Mouse (Mus musculus) ZHBTc4 (cell line): ENCODE results near the gene Fgf2.

Source experiments
- DNase-seq: peaks from one replicate; pipeline ENCODE4 v3.0.0-alpha.2; 2011; ENCODE audit warnings: low read depth, low spot score

Gene Fgf2

GRCm38 (mm10) chr3:37354737-37355136, 6.6 kb downstream of the Fgf2 start:
- no peak for DNase-seq

GRCm38 (mm10) chr3:37360729-37361128, 12.6 kb downstream of the Fgf2 start:
- no peak for DNase-seq

- no peak for DNase-seq
These were observed 17.0 kb downstream of the Fgf2 start for GRCm38 (mm10) chr3:37365144-37365543.

- DNase-seq = no peak
These were observed 17.8 kb downstream of the Fgf2 start for GRCm38 (mm10) chr3:37365976-37366375.

- no peak for DNase-seq
These were observed 18.4 kb downstream of the Fgf2 start for GRCm38 (mm10) chr3:37366381-37367053.

- DNase-seq = no peak
These were observed 22.3 kb downstream of the Fgf2 start for GRCm38 (mm10) chr3:37370407-37370806.

- DNase-seq = no peak
These were observed 25.6 kb downstream of the Fgf2 start for GRCm38 (mm10) chr3:37373712-37374111.

- peak; percentile 4 for DNase-seq
These were observed 29.8 kb downstream of the Fgf2 start for GRCm38 (mm10) chr3:37377926-37378325.

- peak; percentile 21 for DNase-seq
These were observed 30.3 kb downstream of the Fgf2 start for GRCm38 (mm10) chr3:37378412-37378811.

GRCm38 (mm10) chr3:37379201-37379600, 31.1 kb downstream of the Fgf2 start:
- DNase-seq = peak; percentile 22

- DNase-seq = no peak
These were observed 32.1 kb downstream of the Fgf2 start for GRCm38 (mm10) chr3:37379930-37380881.

GRCm38 (mm10) chr3:37381457-37381856, 33.3 kb downstream of the Fgf2 start:
- no peak for DNase-seq

- DNase-seq = no peak
These were observed 35.1 kb downstream of the Fgf2 start for GRCm38 (mm10) chr3:37383096-37383765.

- no peak for DNase-seq
These were observed 39.2 kb downstream of the Fgf2 start for GRCm38 (mm10) chr3:37387310-37387709.

GRCm38 (mm10) chr3:37396930-37397608, 48.9 kb downstream of the Fgf2 start:
- DNase-seq = no peak

GRCm38 (mm10) chr3:37397646-37398045, 49.5 kb downstream of the Fgf2 start:
- DNase-seq = no peak

- no peak for DNase-seq
These were observed 50.7 kb downstream of the Fgf2 start for GRCm38 (mm10) chr3:37398661-37399395.

- no peak for DNase-seq
These were observed 53.8 kb downstream of the Fgf2 start for GRCm38 (mm10) chr3:37401729-37402610.

- DNase-seq = no peak
These were observed 59.5 kb downstream of the Fgf2 start for GRCm38 (mm10) chr3:37407598-37407997.

GRCm38 (mm10) chr3:37413446-37413845, 65.3 kb downstream of the Fgf2 start:
- DNase-seq = no peak
